Mouse (Mus musculus) lung, postnatal 0 days (tissue): Measurements from ENCODE around the gene Lsp1. TPM values are rescaled to one million over a fixed set of nuclear protein-coding genes. Genes with fewer than 3 reads are reported as not detected.

Experiments
- ATAC-seq: fragments of 200-750 bp; cut with Nextera tagmentation; 2 replicates; pipeline ENCODE4 v1.8.0; 2017; ENCODE audit warnings: moderate library complexity
- DNase-seq: peaks from one replicate; pipeline ENCODE4 v3.0.0-alpha.2; 2016; ENCODE audit warnings: low spot score
- H3K27ac ChIP-seq: fragments of 300-500 bp; sonication (generic); 2 replicates; pipeline ENCODE4 v1.5.1; 2014; ENCODE audit warnings: antibody characterized with exemption, mild to moderate bottlenecking, low read length, mixed read lengths
- H3K27me3 ChIP-seq: fragments of 300-500 bp; sonication (generic); replicated peaks from 2 replicates; pipeline ENCODE4 v1.6.1; 2014; ENCODE audit warnings: low read length, mixed read lengths; ENCODE audit not compliant: insufficient read depth
- H3K36me3 ChIP-seq: fragments of 300-500 bp; sonication (generic); 2 replicates; pipeline ENCODE4 v1.6.1; 2014; ENCODE audit warnings: low read length, mixed read lengths; ENCODE audit not compliant: insufficient read depth
- H3K4me1 ChIP-seq: fragments of 300-500 bp; sonication (generic); 2 replicates; pipeline ENCODE4 v1.6.1; 2014; ENCODE audit warnings: antibody characterized with exemption, low read depth, low read length, mixed read lengths; ENCODE audit not compliant: insufficient read depth
- H3K4me2 ChIP-seq: fragments of 300-500 bp; sonication (generic); replicated peaks from 2 replicates; pipeline ENCODE4 v1.6.1; 2014; ENCODE audit warnings: low read depth, mild to moderate bottlenecking, low read length, moderate library complexity, mixed read lengths
- H3K4me3 ChIP-seq: fragments of 300-500 bp; sonication (generic); 2 replicates; pipeline ENCODE4 v1.5.1; 2014; ENCODE audit warnings: low read depth, low read length
- H3K9ac ChIP-seq: fragments of 300-500 bp; sonication (generic); replicated peaks from 2 replicates; pipeline ENCODE4 v1.6.1; 2014; ENCODE audit warnings: low read depth, mild to moderate bottlenecking
- H3K9me3 ChIP-seq: fragments of 300-500 bp; sonication (generic); 2 replicates; pipeline ENCODE4 v1.6.1; 2016; ENCODE audit warnings: low read length, mixed read lengths
- CTCF ChIP-seq: IDR thresholded peaks from 2 replicates; pipeline ENCODE4 v1.5.1; 2016; ENCODE audit warnings: antibody characterized with exemption, mild to moderate bottlenecking
- EP300 ChIP-seq: IDR thresholded peaks from 2 replicates; pipeline ENCODE4 v1.6.1; 2016; ENCODE audit warnings: antibody characterized with exemption, mild to moderate bottlenecking, control low read depth
- whole genome bisulfite sequencing: fragments of 180-500 bp; shearing (Covaris S2); extraction: QIAGEN DNeasy Blood & Tissue Kit; methylation state at CpG from one replicate; pipeline ENCODE4 v1.1.7; 2014; 5-methylcytosine and 5-hydroxymethylcytosine counted together
- polyA plus RNA-seq: library from polyadenylated mRNA; unstranded; fragments of >200 nt; fragmentation: Nextera tagmentation; extraction: Ambion mirVana; gene quantifications from 2 replicates; pipeline ENCODE4 v1.2.1, GENCODE M21; 2015

Gene Lsp1
- polyA plus RNA-seq, 1 experiment from 2014 or later, result 92.3 TPM

DNA sequence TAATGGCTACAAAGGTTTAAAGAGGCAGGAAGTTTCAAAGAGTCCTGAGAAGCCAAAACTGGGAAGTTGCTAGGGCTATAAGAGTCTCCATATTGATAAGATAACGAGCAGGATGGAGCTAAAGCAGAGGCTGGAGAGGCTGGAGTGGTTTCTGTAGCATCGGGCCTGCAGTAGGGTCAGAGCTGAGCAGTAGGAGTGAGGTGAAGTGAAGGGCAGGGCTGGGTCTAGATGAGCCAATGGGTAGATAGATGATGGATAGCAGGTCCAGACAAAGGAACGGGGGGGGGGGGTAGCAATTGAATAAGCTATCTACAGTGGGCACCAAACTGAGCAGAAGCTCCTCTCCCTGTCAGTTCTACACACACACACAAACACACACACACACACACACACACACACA is 56.9 kb downstream of the Lsp1 start:
- Histone ChIP-seq H3K9ac (no peak overlapping the region), H3K4me1 (peaks cover 7% of the 10 kb centered on the region; the same call in 1 of the 2 replicates), H3K4me2 (no peak overlapping the region), H3K36me3 (no peaks in the 10 kb centered on the region), H3K9me3 (no peaks in the 10 kb centered on the region), H3K27ac (no peak overlapping the region), H3K4me3 (no peak overlapping the region), H3K27me3 (no peaks in the 10 kb centered on the region)
- ATAC-seq, result no peak
- TF ChIP-seq EP300 (no peak), CTCF (no peak)
- DNase-seq, result no peak
- WGBS, result 23% methylated on average over 3 of the region's 3 CpGs

DNA sequence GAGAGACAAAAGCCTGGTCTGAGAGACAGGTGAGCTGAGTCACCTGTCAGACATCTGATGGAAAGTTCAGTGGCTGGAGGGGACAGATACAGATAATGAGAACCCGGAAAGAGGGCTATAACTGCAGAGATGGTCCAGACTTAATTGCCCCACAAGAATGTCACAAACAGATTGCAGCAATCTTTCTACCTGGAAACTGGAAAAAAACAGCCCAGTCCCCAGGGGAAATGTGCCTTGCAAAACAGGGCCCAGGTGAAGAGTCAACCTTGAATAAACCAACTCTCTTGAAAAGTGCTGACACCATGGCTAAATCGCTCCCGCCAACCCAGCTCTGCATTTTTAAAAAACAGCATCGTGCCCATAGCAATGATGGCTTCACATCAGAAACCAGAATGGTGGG is 59.7 kb downstream of the Lsp1 start:
- H3K9ac ChIP-seq, result no peak overlapping the region
- H3K27ac ChIP-seq, result no peak overlapping the region
- no peaks in the 10 kb centered on the region for H3K27me3 ChIP-seq
- H3K4me3 ChIP-seq, result no peak overlapping the region
- DNase-seq (no peak), ATAC-seq (no peak)
- H3K4me2 ChIP-seq, result no peak overlapping the region
- 82% methylated on average over 4 of the region's 4 CpGs for WGBS
- no peaks in the 10 kb centered on the region for H3K36me3 ChIP-seq
- H3K9me3 ChIP-seq, result no peaks in the 10 kb centered on the region
- H3K4me1 ChIP-seq, result peaks cover 10% of the 10 kb centered on the region; the same call in 1 of the 2 replicates
- TF ChIP-seq CTCF (no peak), EP300 (no peak)

DNA sequence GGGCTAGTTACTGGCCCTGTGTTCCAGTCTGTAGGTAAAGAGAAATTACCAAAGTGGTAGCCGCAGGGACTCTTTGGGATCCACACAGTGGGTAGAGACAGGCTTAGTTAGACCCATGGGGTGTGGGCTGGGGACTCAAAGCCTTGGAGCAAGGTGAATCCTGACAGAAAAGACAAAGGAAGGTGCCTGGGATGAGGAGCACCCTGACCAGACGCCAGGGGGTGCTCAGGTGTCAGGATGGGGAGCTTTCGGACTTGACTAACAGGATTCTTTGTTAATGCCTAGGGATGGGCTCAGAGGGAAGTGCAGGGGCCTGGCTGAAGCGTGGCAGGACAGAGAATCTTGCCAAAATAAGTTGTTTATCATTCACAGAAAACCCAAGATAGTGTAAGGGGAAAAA is 61.7 kb downstream of the Lsp1 start:
- Histone ChIP-seq H3K4me1 (peaks cover 10% of the 10 kb centered on the region; the same call in 1 of the 2 replicates), H3K27ac (no peak overlapping the region), H3K9ac (no peak overlapping the region), H3K27me3 (no peaks in the 10 kb centered on the region), H3K9me3 (no peaks in the 10 kb centered on the region), H3K36me3 (no peaks in the 10 kb centered on the region), H3K4me2 (no peak overlapping the region), H3K4me3 (no peak overlapping the region)
- WGBS, result 30% methylated on average over 4 of the region's 4 CpGs
- DNase-seq, result peak; percentile 49
- ATAC-seq, result 0 out of 2 replicates have a peak, but pooled peaks have one; percentile 34
- TF ChIP-seq EP300 (no peak), CTCF (peak; percentile 79)

DNA sequence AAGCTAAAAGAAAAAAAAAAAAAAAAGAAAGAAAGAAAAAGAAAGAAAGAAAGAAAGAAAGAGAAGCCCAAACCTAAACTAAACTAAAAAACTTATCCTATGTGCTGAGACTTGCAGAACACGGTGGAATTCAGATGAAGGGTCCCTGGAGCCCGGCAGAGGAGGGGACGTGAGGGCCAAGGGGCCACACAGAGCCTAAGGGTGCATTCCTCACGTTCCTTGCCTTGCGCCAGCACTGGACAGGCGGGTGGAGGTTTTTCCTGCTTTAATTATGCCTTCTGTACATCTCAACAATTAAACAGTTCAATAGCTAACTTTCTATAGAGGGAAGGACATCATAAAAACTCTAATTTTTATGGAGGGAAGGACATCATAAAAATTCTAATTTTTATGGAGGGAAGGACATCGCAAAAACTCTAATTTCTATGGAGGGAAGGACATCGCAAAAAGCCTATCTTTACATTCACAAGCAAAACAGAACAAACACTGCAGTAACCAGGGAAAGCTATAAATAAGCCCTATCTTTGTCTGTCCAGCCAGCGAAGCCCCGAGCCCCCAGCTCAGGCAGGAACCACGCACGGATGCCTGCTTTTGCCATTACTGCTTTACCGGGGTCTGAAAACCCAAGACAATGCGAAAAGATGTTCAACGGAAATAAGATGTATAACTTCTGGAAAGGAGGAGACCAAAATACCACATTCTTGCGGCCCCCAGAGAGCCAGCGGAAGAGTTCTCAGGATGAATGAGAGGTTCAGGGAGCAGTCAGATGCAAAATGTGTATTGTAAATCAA is 62.8 kb downstream of the Lsp1 start:
- 39% methylated on average over 17 of the region's 17 CpGs for WGBS
- ATAC-seq (no peak), DNase-seq (no peak)
- no peak overlapping the region for H3K9ac ChIP-seq
- TF ChIP-seq EP300 (no peak), CTCF (no peak)
- no peaks in the 10 kb centered on the region for H3K9me3 ChIP-seq
- H3K4me2 ChIP-seq, result no peak overlapping the region
- no peak overlapping the region for H3K4me3 ChIP-seq
- no peak overlapping the region for H3K27ac ChIP-seq
- peaks cover 10% of the 10 kb centered on the region; the same call in 1 of the 2 replicates for H3K4me1 ChIP-seq
- no peaks in the 10 kb centered on the region for H3K27me3 ChIP-seq
- H3K36me3 ChIP-seq, result no peaks in the 10 kb centered on the region

DNA sequence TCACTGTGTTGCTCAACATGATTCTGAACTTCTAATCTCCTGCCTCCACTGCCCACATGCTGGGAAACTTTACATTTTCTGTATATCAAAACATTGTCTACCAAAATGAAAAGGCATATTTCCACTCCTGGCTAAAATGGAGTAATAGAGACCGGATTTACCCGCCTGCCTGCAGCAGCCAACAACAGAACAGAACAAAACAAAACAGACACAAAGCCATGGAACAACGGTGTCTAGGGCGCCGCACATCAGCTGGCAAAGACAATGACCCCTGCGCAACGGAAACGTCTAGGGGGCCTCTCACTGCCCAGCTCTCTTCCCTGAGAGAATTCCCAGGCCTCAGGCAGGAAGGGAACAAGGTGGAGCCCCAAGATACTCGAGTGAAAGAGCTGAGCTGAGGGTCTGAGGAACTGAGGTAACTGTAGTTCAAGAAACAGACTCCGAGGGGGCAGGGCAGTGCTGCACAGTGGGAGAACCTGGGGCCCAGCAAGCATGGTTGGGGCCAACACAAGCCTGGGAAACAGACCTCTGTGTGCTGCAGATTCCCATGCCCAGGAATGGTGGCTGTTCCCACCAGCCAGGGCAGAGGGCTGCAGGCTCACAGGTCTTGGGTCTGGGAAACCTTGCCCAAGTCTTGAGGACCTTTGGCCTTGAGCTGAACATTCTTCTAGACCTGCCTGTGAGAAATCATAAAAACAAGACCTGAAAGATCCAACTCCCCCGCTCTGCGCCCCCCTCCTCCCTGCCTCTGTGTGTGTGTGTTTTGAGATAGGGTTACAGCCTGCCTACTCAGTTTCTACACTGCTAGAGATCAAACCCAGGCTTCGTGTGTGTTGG is 65.0 kb downstream of the Lsp1 start:
- H3K9ac ChIP-seq, result no peak overlapping the region
- no peaks in the 10 kb centered on the region for H3K27me3 ChIP-seq
- peak; percentile 55 for DNase-seq
- H3K9me3 ChIP-seq, result no peaks in the 10 kb centered on the region
- H3K36me3 ChIP-seq, result no peaks in the 10 kb centered on the region
- WGBS, result 39% methylated on average over 13 of the region's 13 CpGs
- H3K4me3 ChIP-seq, result no peak overlapping the region
- TF ChIP-seq CTCF, result no peak; the same call in 1 of the 2 replicates
- no peak for TF ChIP-seq EP300
- peak; percentile 84 for ATAC-seq
- H3K4me1 ChIP-seq, result peaks cover 7% of the 10 kb centered on the region; the same call in 1 of the 2 replicates
- H3K4me2 ChIP-seq, result no peak overlapping the region
- peak overlapping the region; percentile 64 for H3K27ac ChIP-seq

DNA sequence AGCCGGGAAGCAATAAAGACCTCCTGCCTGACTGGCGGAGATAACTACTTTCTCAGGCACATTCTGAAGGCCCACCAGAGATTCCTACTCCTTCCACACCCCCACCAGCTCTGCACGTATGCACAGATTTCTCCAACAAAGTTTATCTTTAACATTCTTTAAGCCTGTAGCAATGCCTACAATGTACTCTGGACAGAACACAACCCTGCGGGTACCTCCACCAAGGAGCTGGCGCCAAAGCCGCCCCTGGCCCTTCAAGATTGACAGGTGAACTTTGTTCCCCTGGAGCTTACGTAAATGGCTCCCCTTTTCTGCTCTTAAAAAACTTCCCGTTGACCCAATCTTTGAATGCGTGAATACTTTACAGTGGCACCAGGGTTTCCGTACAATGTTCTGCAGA is 68.7 kb downstream of the Lsp1 start:
- no peak for TF ChIP-seq CTCF
- TF ChIP-seq EP300, result no peak
- Histone ChIP-seq H3K36me3 (no peaks in the 10 kb centered on the region), H3K27ac (no peak overlapping the region), H3K4me2 (no peak overlapping the region), H3K9me3 (no peaks in the 10 kb centered on the region), H3K27me3 (no peaks in the 10 kb centered on the region), H3K4me1 (peaks cover 14% of the 10 kb centered on the region; the same call in 1 of the 2 replicates), H3K4me3 (no peak overlapping the region), H3K9ac (no peak overlapping the region)
- 55% methylated on average over 10 of the region's 10 CpGs for WGBS
- ATAC-seq (no peak), DNase-seq (no peak)
